Mouse (Mus musculus) lung, adult 2 months (tissue): ENCODE measurements around the gene Fbxo24. TPM values are rescaled to one million over a fixed set of nuclear protein-coding genes. Genes with fewer than 3 reads are reported as not detected.

ENCODE experiments used
- DNase-seq: peaks from one replicate; pipeline ENCODE4 v3.0.0; 2022
- H3K4me1 ChIP-seq: fragments of 200-500 bp; 2 replicates; pipeline ENCODE4 v1.6.1; 2011; ENCODE audit warnings: low read length; ENCODE audit not compliant: control insufficient read depth, insufficient read depth
- H3K4me3 ChIP-seq: fragments of 200-500 bp; replicated peaks from 2 replicates; pipeline ENCODE3; 2011; ENCODE audit warnings: low read depth, mild to moderate bottlenecking, control low read depth, low read length; ENCODE audit errors: extremely low read depth
- CTCF ChIP-seq: fragments of 200-500 bp; IDR thresholded peaks from 2 replicates; pipeline ENCODE4 v1.5.1; 2011; ENCODE audit warnings: mild to moderate bottlenecking, low read length, control low read depth; ENCODE audit not compliant: insufficient read depth
- POLR2A ChIP-seq: fragments of 200-500 bp; IDR thresholded peaks from 2 replicates; pipeline ENCODE4 v1.6.1; 2011; ENCODE audit warnings: low read depth, mild to moderate bottlenecking, control low read depth, low read length, borderline replicate concordance; ENCODE audit errors: extremely low read depth
- WGBS: fragments of 180-500 bp; shearing (Covaris S2); methylation state at CpG from one replicate; pipeline ENCODE4 v1.1.7; 2018; 5-methylcytosine and 5-hydroxymethylcytosine counted together
- polyA plus RNA-seq: library from polyadenylated mRNA; depleted of rRNA; stranded (reverse); fragments of >200 nt; gene quantifications from 2 replicates; pipeline ENCODE4 v1.2.3, GENCODE M21; 2012

Gene Fbxo24
- polyA plus RNA-seq, 1 experiment: 1.0 TPM

GRCm38 (mm10) chr5:137642886-137643285 is 14.1 kb upstream of the Fbxo24 start:
- no peak overlapping the region for H3K4me3 ChIP-seq
- no peak for DNase-seq
- WGBS: 39% methylated on average over 4 of the region's 4 CpGs
- peaks cover 2% of the 10 kb centered on the region; the same call in 1 of the 2 replicates for H3K4me1 ChIP-seq
- TF ChIP-seq POLR2A (no peak), CTCF (no peak)

- 83% methylated on average over 19 of the region's 19 CpGs for WGBS
- DNase-seq: no peak
- TF ChIP-seq CTCF (peak; percentile 33; the same call in 1 of the 2 replicates), POLR2A (no peak)
- no peak within 1 kb of the TSS for H3K4me3 ChIP-seq
- H3K4me1 ChIP-seq: peaks cover 2% of the 10 kb centered on the region; the same call in 1 of the 2 replicates
Measured at GRCm38 (mm10) chr5:137641054-137641453, 12.3 kb upstream of the Fbxo24 start, which contains the start of gene Sap25. Gene Sap25 (plus strand): TSS chr5:137641334.

- no peak overlapping the region for H3K4me3 ChIP-seq
- peak; percentile 46 for DNase-seq
- TF ChIP-seq POLR2A (no peak), CTCF (no peak)
- WGBS: 57% methylated on average over 7 of the region's 7 CpGs
- H3K4me1 ChIP-seq: peaks cover 2% of the 10 kb centered on the region; the same call in 1 of the 2 replicates
Measured at GRCm38 (mm10) chr5:137639472-137639871, 10.7 kb upstream of the Fbxo24 start.

- DNase-seq: peak; percentile 70
- Histone ChIP-seq H3K4me1 (peaks cover 3% of the 10 kb centered on the region; the same call in 1 of the 2 replicates), H3K4me3 (no peak overlapping the region)
- TF ChIP-seq CTCF (no peak), POLR2A (no peak)
- 54% methylated on average over 12 of the region's 12 CpGs for WGBS
Measured at GRCm38 (mm10) chr5:137633397-137634084, 4.7 kb upstream of the Fbxo24 start.

GRCm38 (mm10) chr5:137631591-137631990 is 2.8 kb upstream of the Fbxo24 start:
- 21% methylated on average over 4 of the region's 4 CpGs for WGBS
- no peak for DNase-seq
- H3K4me1 ChIP-seq: peaks cover 3% of the 10 kb centered on the region; the same call in 1 of the 2 replicates
- peak overlapping the region; percentile 24 for H3K4me3 ChIP-seq
- TF ChIP-seq POLR2A (no peak), CTCF (no peak)

- 18% methylated on average over 9 of the region's 9 CpGs for WGBS
- peaks cover 3% of the 10 kb centered on the region; the same call in 1 of the 2 replicates for H3K4me1 ChIP-seq
- DNase-seq: no peak
- no peak for TF ChIP-seq CTCF
- TF ChIP-seq POLR2A: peak; percentile 22; the same call in 1 of the 2 replicates
- peak overlapping the region; percentile 24 for H3K4me3 ChIP-seq
Measured at GRCm38 (mm10) chr5:137631171-137631570, 2.4 kb upstream of the Fbxo24 start.

GRCm38 (mm10) chr5:137630602-137631001 is 1.8 kb upstream of the Fbxo24 start:
- Histone ChIP-seq H3K4me3 (peak overlapping the region; percentile 24), H3K4me1 (peaks cover 3% of the 10 kb centered on the region; the same call in 1 of the 2 replicates)
- WGBS: 7% methylated on average over 3 of the region's 3 CpGs
- peak; percentile 38 for DNase-seq
- TF ChIP-seq POLR2A: no peak
- no peak for TF ChIP-seq CTCF

- Histone ChIP-seq H3K4me1 (peaks cover 3% of the 10 kb centered on the region; the same call in 1 of the 2 replicates), H3K4me3 (peak overlapping the region; percentile 93)
- WGBS: 14% methylated on average over 6 of the region's 6 CpGs
- DNase-seq: peak; percentile 53
- TF ChIP-seq POLR2A (peak; percentile 55; the same call in 1 of the 2 replicates), CTCF (no peak)
Measured at GRCm38 (mm10) chr5:137629906-137630545, 1.2 kb upstream of the Fbxo24 start.

- under 1% methylated on average over 23 of the region's 23 CpGs for WGBS
- Histone ChIP-seq H3K4me3 (peak overlapping the region; percentile 93), H3K4me1 (peaks cover 3% of the 10 kb centered on the region; the same call in 1 of the 2 replicates)
- TF ChIP-seq CTCF (no peak), POLR2A (no peak)
- peak; percentile 79 for DNase-seq
Measured at GRCm38 (mm10) chr5:137629306-137629721, 512 bp upstream of the Fbxo24 start.
